Mouse (Mus musculus) kidney, adult 2 months (tissue): ENCODE results near the gene Slit3. TPM values are rescaled to one million over a fixed set of nuclear protein-coding genes. Genes with fewer than 3 reads are reported as not detected.

Source experiments
- DNase-seq: peaks from one replicate; pipeline ENCODE4 v3.0.0; 2021
- H3K27ac ChIP-seq: fragments of 200-500 bp; 2 replicates; pipeline ENCODE4 v1.5.1; 2012; ENCODE audit warnings: low read depth, low read length, control low read depth, inconsistent platforms; ENCODE audit not compliant: insufficient read depth
- H3K27me3 ChIP-seq: fragments of 200-500 bp; replicated peaks from 2 replicates; pipeline ENCODE4 v1.6.1; 2012; ENCODE audit warnings: mild to moderate bottlenecking, moderate library complexity, low read length, inconsistent platforms; ENCODE audit not compliant: control insufficient read depth, insufficient read depth
- H3K36me3 ChIP-seq: fragments of 200-500 bp; 2 replicates; pipeline ENCODE4 v1.6.1; 2012; ENCODE audit warnings: mild to moderate bottlenecking, moderate library complexity, low read length, inconsistent platforms; ENCODE audit not compliant: control insufficient read depth, insufficient read depth
- H3K4me1 ChIP-seq: fragments of 200-500 bp; 2 replicates; pipeline ENCODE4 v1.6.1; 2011; ENCODE audit warnings: low read length; ENCODE audit not compliant: control insufficient read depth, insufficient read depth
- H3K4me3 ChIP-seq: fragments of 200-500 bp; 2 replicates; pipeline ENCODE4 v1.5.1; 2011; ENCODE audit warnings: mild to moderate bottlenecking, low read depth, low read length, control low read depth; ENCODE audit not compliant: insufficient read depth
- CTCF ChIP-seq: fragments of 200-500 bp; conservative IDR thresholded peaks from 2 replicates; pipeline ENCODE4 v1.5.1; 2011; ENCODE audit warnings: low read depth, mild to moderate bottlenecking, control low read depth, low read length, moderate library complexity, mixed read lengths; ENCODE audit not compliant: insufficient read depth, insufficient read length
- POLR2A ChIP-seq: fragments of 200-500 bp; IDR thresholded peaks from one replicate; pipeline ENCODE4 v1.6.1; 2011; ENCODE audit warnings: low read depth, low read length, control low read depth
- WGBS: fragments of 180-500 bp; shearing (Covaris S2); methylation state at CpG from one replicate; pipeline ENCODE4 v1.1.7; 2018; 5-methylcytosine and 5-hydroxymethylcytosine counted together
- polyA plus RNA-seq: library from polyadenylated mRNA; depleted of rRNA; stranded (reverse); fragments of >200 nt; gene quantifications from 2 replicates; pipeline ENCODE4 v1.2.3, GENCODE M21; 2012

Gene Slit3
- polyA plus RNA-seq, 1 experiment = 8.4 TPM

GRCm38 (mm10) chr11:35378802-35379201 lies 257.8 kb downstream of the Slit3 start:
- no peak for DNase-seq
- Histone ChIP-seq H3K27ac (no peak overlapping the region), H3K4me3 (no peak overlapping the region), H3K36me3 (no peaks in the 10 kb centered on the region), H3K4me1 (no peaks in the 10 kb centered on the region), H3K27me3 (no peaks in the 10 kb centered on the region; the same call in 1 of the 2 replicates)
- no peak for TF ChIP-seq POLR2A
- TF ChIP-seq CTCF = no peak
- 90% methylated on average over 7 of the region's 7 CpGs for WGBS

GRCm38 (mm10) chr11:35379407-35379806 lies 258.4 kb downstream of the Slit3 start:
- H3K4me1 ChIP-seq = no peaks in the 10 kb centered on the region
- no peak for DNase-seq
- TF ChIP-seq POLR2A = no peak
- no peak for TF ChIP-seq CTCF
- H3K27me3 ChIP-seq = no peaks in the 10 kb centered on the region; the same call in 1 of the 2 replicates
- WGBS = 91% methylated on average over 7 of the region's 7 CpGs
- no peak overlapping the region for H3K4me3 ChIP-seq
- H3K27ac ChIP-seq = no peak overlapping the region
- H3K36me3 ChIP-seq = no peaks in the 10 kb centered on the region

- whole genome bisulfite sequencing = 92% methylated on average over 1 of the region's 1 CpGs
- no peak overlapping the region for H3K4me3 ChIP-seq
- TF ChIP-seq CTCF (no peak), POLR2A (no peak)
These were observed 259.7 kb downstream of the Slit3 start for GRCm38 (mm10) chr11:35380766-35381165.

GRCm38 (mm10) chr11:35385444-35385843 lies 264.4 kb downstream of the Slit3 start:
- no peaks in the 10 kb centered on the region for H3K4me1 ChIP-seq
- no peak overlapping the region for H3K27ac ChIP-seq
- 34% methylated on average over 3 of the region's 3 CpGs for WGBS
- no peaks in the 10 kb centered on the region for H3K27me3 ChIP-seq
- TF ChIP-seq POLR2A = no peak
- no peak for TF ChIP-seq CTCF
- H3K4me3 ChIP-seq = no peak overlapping the region
- H3K36me3 ChIP-seq = no peaks in the 10 kb centered on the region
- no peak for DNase-seq

More at GRCm38 (mm10) chr11:35380766-35381165, 259.7 kb downstream of the Slit3 start:
- H3K4me1 ChIP-seq = no peaks in the 10 kb centered on the region
- no peak overlapping the region for H3K27ac ChIP-seq
- DNase-seq = no peak
- no peaks in the 10 kb centered on the region; the same call in 1 of the 2 replicates for H3K27me3 ChIP-seq
- no peaks in the 10 kb centered on the region for H3K36me3 ChIP-seq

- Histone ChIP-seq H3K36me3 (no peaks in the 10 kb centered on the region), H3K4me3 (no peak overlapping the region), H3K27ac (no peak overlapping the region), H3K4me1 (no peaks in the 10 kb centered on the region), H3K27me3 (no peaks in the 10 kb centered on the region)
- no peak for DNase-seq
- 69% methylated on average over 10 of the region's 10 CpGs for WGBS
- no peak for TF ChIP-seq CTCF
- no peak for TF ChIP-seq POLR2A
These were observed 266.8 kb downstream of the Slit3 start for GRCm38 (mm10) chr11:35387826-35388225.

- WGBS = 55% methylated on average over 12 of the region's 12 CpGs
These were observed 267.4 kb downstream of the Slit3 start for GRCm38 (mm10) chr11:35388471-35388870.

GRCm38 (mm10) chr11:35389341-35389740 lies 268.3 kb downstream of the Slit3 start:
- Histone ChIP-seq H3K4me1 (no peaks in the 10 kb centered on the region), H3K4me3 (no peak overlapping the region), H3K36me3 (no peaks in the 10 kb centered on the region), H3K27ac (no peak overlapping the region), H3K27me3 (no peaks in the 10 kb centered on the region)
- WGBS = 87% methylated on average over 7 of the region's 7 CpGs
- no peak for TF ChIP-seq CTCF
- TF ChIP-seq POLR2A = no peak
- no peak for DNase-seq

More at GRCm38 (mm10) chr11:35388471-35388870, 267.4 kb downstream of the Slit3 start:
- no peak overlapping the region for H3K27ac ChIP-seq
- TF ChIP-seq POLR2A (no peak), CTCF (no peak)
- no peaks in the 10 kb centered on the region for H3K4me1 ChIP-seq
- no peak overlapping the region for H3K4me3 ChIP-seq
- no peaks in the 10 kb centered on the region for H3K36me3 ChIP-seq
- H3K27me3 ChIP-seq = no peaks in the 10 kb centered on the region
- no peak for DNase-seq

- TF ChIP-seq POLR2A = no peak
- TF ChIP-seq CTCF = no peak
- WGBS = 70% methylated on average over 9 of the region's 9 CpGs
These were observed 268.9 kb downstream of the Slit3 start for GRCm38 (mm10) chr11:35389780-35390435.

More at GRCm38 (mm10) chr11:35389780-35390435, 268.9 kb downstream of the Slit3 start:
- Histone ChIP-seq H3K4me3 (no peak overlapping the region), H3K4me1 (no peaks in the 10 kb centered on the region; the same call in 1 of the 2 replicates), H3K27me3 (no peaks in the 10 kb centered on the region), H3K27ac (no peak overlapping the region), H3K36me3 (no peaks in the 10 kb centered on the region)
- DNase-seq = no peak
